Mouse (Mus musculus) cerebellum, adult 2 months (tissue): ENCODE measurements around the gene Ttc23l. TPM values are rescaled to one million over a fixed set of nuclear protein-coding genes. Genes with fewer than 3 reads are reported as not detected.
"Not testable (repeated sequence)": the region's sequence is repeated elsewhere in the genome, so short reads cannot be mapped to it uniquely, and the experiment has no call there.

Experiments used
- DNase-seq, 2 experiments: peaks; one replicate each; pipeline ENCODE4 v3.0.0; 2021
- H3K27ac ChIP-seq: fragments of 200-500 bp; 2 replicates; pipeline ENCODE4 v1.5.1; 2012; ENCODE audit warnings: low read length, control low read depth, inconsistent platforms; ENCODE audit not compliant: insufficient read depth
- H3K27me3 ChIP-seq: fragments of 200-500 bp; 2 replicates; pipeline ENCODE4 v1.6.1; 2012; ENCODE audit warnings: inconsistent platforms, mild to moderate bottlenecking, low read length, moderate library complexity; ENCODE audit not compliant: control insufficient read depth, insufficient read depth
- H3K4me1 ChIP-seq: fragments of 200-500 bp; 2 replicates; pipeline ENCODE4 v1.6.1; 2011; ENCODE audit warnings: low read length; ENCODE audit not compliant: control insufficient read depth, insufficient read depth
- H3K4me3 ChIP-seq: fragments of 200-500 bp; replicated peaks from 2 replicates; pipeline ENCODE3; 2011; ENCODE audit warnings: mild to moderate bottlenecking, low read depth, low read length, control low read depth; ENCODE audit not compliant: insufficient read depth
- CTCF ChIP-seq: fragments of 200-500 bp; IDR thresholded peaks from 2 replicates; pipeline ENCODE4 v1.5.1; 2011; ENCODE audit warnings: low read depth, mild to moderate bottlenecking, control low read depth, low read length, moderate library complexity, borderline replicate concordance; ENCODE audit not compliant: insufficient read depth
- POLR2A ChIP-seq: fragments of 200-500 bp; IDR thresholded peaks from 2 replicates; pipeline ENCODE4 v1.6.1; 2011; ENCODE audit warnings: low read length, control low read depth, borderline replicate concordance; ENCODE audit not compliant: insufficient read depth
- WGBS: fragments of 180-500 bp; shearing (Covaris S2); methylation state at CpG from one replicate; pipeline ENCODE4 v1.1.7; 2018; 5-methylcytosine and 5-hydroxymethylcytosine counted together
- polyA plus RNA-seq: library from polyadenylated mRNA; depleted of rRNA; stranded (reverse); fragments of >200 nt; gene quantifications from 2 replicates; pipeline ENCODE4 v1.2.3, GENCODE M21; 2012

The Ttc23l gene
- polyA plus RNA-seq, 1 experiment, result not detected

GRCm38 (mm10) chr15:10500838-10501719 lies 57.4 kb downstream of the Ttc23l start:
- TF ChIP-seq POLR2A, result no peak
- TF ChIP-seq CTCF, result peak; percentile 56; the same call in 1 of the 2 replicates
- Histone ChIP-seq H3K27me3 (no peaks in the 10 kb centered on the region), H3K4me1 (no peaks in the 10 kb centered on the region), H3K4me3 (no peak overlapping the region), H3K27ac (no peak overlapping the region)
- WGBS, result 58% methylated on average over 11 of the region's 11 CpGs
- no peak for DNase-seq

- no peak overlapping the region for H3K27ac ChIP-seq
- no peaks in the 10 kb centered on the region for H3K27me3 ChIP-seq
- no peak overlapping the region for H3K4me3 ChIP-seq
- WGBS, result 83% methylated on average over 5 of the region's 5 CpGs
- no peak for DNase-seq
- H3K4me1 ChIP-seq, result no peaks in the 10 kb centered on the region
- no peak for TF ChIP-seq POLR2A
- TF ChIP-seq CTCF, result no peak
These were observed 58.4 kb downstream of the Ttc23l start for GRCm38 (mm10) chr15:10500035-10500434.

DNA sequence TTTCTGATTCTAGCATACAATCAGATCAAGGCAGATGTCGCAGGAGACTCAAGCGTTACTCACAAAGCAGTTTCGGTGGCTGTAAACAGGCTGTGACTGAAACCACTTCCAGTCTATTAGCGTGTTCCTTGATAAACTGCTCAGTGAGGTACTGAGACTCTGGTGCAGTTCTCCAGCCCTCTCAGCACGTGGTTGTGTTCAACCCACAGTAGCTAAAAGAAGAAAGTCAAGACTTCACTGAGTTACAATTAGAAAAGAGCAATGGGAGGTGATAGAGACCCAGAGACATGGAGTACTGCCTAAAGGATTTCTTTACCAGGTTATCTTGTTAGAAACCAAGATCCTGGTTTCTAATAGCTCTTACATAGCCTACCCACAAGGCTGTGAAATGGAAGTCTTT lies 58.9 kb downstream of the Ttc23l start:
- H3K4me1 ChIP-seq, result no peaks in the 10 kb centered on the region

DNA sequence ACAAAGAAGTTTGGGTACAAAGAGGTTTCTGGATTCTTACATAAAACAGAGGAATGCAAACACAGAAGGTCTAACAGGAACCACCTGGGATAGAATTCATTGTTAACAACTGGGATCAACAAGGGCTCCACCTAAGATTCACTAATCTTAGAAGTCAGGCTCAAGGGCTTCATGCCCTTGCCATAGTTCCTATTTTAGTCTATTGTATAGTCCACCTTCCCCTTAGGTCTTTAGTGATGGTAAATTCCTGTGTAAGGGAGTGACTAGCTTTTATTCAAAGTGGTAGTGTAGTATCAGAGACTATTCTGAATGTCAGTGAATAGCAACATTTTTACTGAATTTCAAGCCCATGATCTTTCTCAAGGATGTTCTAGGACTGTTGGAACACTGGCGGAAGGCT lies 61.8 kb downstream of the Ttc23l start:
- not testable (repeated sequence) for H3K27me3 ChIP-seq, H3K4me3 ChIP-seq, DNase-seq, H3K4me1 ChIP-seq, H3K27ac ChIP-seq
- 96% methylated on average over 1 of the region's 1 CpGs for WGBS

More for the DNA sequence above, 58.9 kb downstream of the Ttc23l start:
- 75% methylated on average over 5 of the region's 5 CpGs for WGBS
- H3K27me3 ChIP-seq, result no peaks in the 10 kb centered on the region
- TF ChIP-seq CTCF, result no peak
- TF ChIP-seq POLR2A, result no peak
- H3K4me3 ChIP-seq, result no peak overlapping the region
- DNase-seq, result no peak
- no peak overlapping the region for H3K27ac ChIP-seq

- Histone ChIP-seq H3K4me3 (no peak overlapping the region), H3K27ac (no peak overlapping the region), H3K27me3 (no peaks in the 10 kb centered on the region), H3K4me1 (no peaks in the 10 kb centered on the region)
- DNase-seq, result no peak
- WGBS, result 88% methylated on average over 11 of the region's 11 CpGs
- TF ChIP-seq CTCF (no peak), POLR2A (no peak)
These were observed 62.5 kb downstream of the Ttc23l start for GRCm38 (mm10) chr15:10495944-10496343.

- WGBS, result 64% methylated on average over 5 of the region's 5 CpGs
- H3K27ac ChIP-seq, result no peak overlapping the region
These were observed 68.4 kb downstream of the Ttc23l start for GRCm38 (mm10) chr15:10490101-10490500.

GRCm38 (mm10) chr15:10487246-10487645 lies 71.2 kb downstream of the Ttc23l start:
- no peak overlapping the region for H3K27ac ChIP-seq
- TF ChIP-seq POLR2A, result no peak
- no peak for TF ChIP-seq CTCF
- peak overlapping the region; percentile 31 for H3K4me3 ChIP-seq
- DNase-seq, result no peak
- H3K4me1 ChIP-seq, result no peaks in the 10 kb centered on the region; the same call in 1 of the 2 replicates
- WGBS, result 47% methylated on average over 2 of the region's 2 CpGs
- H3K27me3 ChIP-seq, result no peaks in the 10 kb centered on the region

More at GRCm38 (mm10) chr15:10490101-10490500, 68.4 kb downstream of the Ttc23l start:
- no peak for DNase-seq
- no peaks in the 10 kb centered on the region for H3K27me3 ChIP-seq
- H3K4me3 ChIP-seq, result no peak overlapping the region
- TF ChIP-seq POLR2A (no peak), CTCF (no peak)
- no peaks in the 10 kb centered on the region; the same call in 1 of the 2 replicates for H3K4me1 ChIP-seq

- Histone ChIP-seq H3K27me3 (no peaks in the 10 kb centered on the region), H3K4me3 (peak overlapping the region; percentile 78), H3K27ac (peak overlapping the region; percentile 38; the same call in 1 of the 2 replicates), H3K4me1 (no peaks in the 10 kb centered on the region; the same call in 1 of the 2 replicates)
- no peak for DNase-seq
- TF ChIP-seq CTCF (no peak), POLR2A (no peak)
- WGBS, result under 1% methylated on average over 18 of the region's 18 CpGs
These were observed 72.1 kb downstream of the Ttc23l start for GRCm38 (mm10) chr15:10486365-10486839.
